Mouse (Mus musculus): ENCODE results near the gene Flrt2. TPM values are rescaled to one million over a fixed set of nuclear protein-coding genes. Genes with fewer than 3 reads are reported as not detected.

The Flrt2 gene
- polyA plus RNA-seq, 1 experiment from 2014 or later: 29.6 TPM

DNA sequence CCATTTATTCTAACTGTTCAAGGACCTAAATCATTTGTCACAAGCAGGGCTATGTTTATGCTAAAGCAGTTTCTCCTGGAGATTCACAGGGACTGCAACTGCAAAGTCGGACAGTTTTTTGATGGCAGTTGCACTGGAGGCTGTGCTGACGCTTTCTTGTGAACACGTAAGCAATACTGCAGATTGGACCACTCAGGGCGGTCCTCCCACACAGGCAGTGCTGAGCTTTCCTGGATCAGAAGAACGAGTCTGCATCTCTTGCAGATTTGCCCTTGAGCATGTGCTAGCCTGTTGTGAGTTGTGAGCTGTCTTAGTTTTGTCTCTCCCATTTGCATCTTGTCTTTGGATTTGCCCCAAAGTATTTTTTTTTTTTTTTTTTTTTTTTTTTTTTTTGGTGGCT lies 47.7 kb downstream of the Flrt2 start:
- Histone ChIP-seq H3K4me1 (peaks cover 15% of the 10 kb centered on the region), H3K4me3 (replicated peaks) (no peak overlapping the region), H3K4me2 (no peak overlapping the region), H3K36me3 (replicated peaks) (no peaks in the 10 kb centered on the region), H3K27me3 (no peaks in the 10 kb centered on the region), H3K27ac (no peak overlapping the region), H3K9me3 (no peaks in the 10 kb centered on the region), H3K9ac (no peak overlapping the region)
- ATAC-seq (ENCODE audit: low FRiP score): no peak
- WGBS: 87% methylated on average over 5 of the region's 5 CpGs

DNA sequence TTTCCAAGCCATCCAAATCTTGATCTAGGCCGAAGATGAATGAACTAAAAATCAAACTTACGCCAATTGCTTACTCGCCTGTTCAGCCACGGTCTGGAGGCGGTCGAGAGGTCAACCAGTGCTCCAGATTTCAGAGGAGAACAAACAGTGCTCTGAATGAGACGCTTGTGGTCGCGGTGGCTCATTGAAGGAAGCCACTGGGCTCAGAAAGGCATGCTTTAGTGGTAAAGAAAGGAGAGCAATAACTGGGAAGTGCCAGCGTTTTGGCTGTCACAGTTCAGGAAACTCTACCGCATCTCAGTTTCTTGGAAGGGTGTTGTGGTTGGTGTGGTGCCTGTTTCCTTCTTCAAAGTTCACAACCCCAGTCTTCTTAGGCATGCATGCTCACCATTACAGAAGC lies 49.3 kb downstream of the Flrt2 start:
- H3K4me2 ChIP-seq: no peak overlapping the region
- 84% methylated on average over 11 of the region's 11 CpGs for WGBS
- no peak for ATAC-seq (ENCODE audit: low FRiP score)

DNA sequence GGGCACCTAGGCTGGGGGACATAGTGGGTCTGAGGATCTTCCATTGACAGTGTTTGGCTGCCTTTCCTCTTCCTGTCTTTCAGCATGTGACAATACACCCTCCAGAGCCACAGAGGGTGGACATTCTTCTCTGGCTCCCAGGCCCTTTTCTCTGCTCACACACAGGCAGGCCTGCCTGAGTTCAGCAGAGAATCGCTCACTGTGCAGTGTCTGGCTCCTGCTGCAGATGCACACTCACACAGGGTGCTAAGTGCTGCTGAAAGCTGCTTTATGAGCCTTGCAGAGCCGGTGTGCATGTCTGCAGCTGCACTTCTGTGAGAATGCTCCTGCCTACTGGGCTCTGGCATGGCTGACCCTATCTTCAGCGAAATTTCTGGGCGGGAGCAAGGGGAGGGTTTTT lies 52.3 kb downstream of the Flrt2 start:
- H3K4me2 ChIP-seq: no peak overlapping the region
- H3K27ac ChIP-seq: peak overlapping the region; percentile 50; the same call in 1 of the 2 replicates
- no peak for ATAC-seq (ENCODE audit: low FRiP score)
- peaks cover 4% of the 10 kb centered on the region; the same call in 1 of the 2 replicates for H3K4me1 ChIP-seq
- H3K9ac ChIP-seq: no peak overlapping the region
- H3K4me3 ChIP-seq (replicated peaks): no peak overlapping the region
- WGBS: 73% methylated on average over 4 of the region's 4 CpGs
- no peaks in the 10 kb centered on the region for H3K9me3 ChIP-seq
- no peaks in the 10 kb centered on the region for H3K36me3 ChIP-seq (replicated peaks)
- H3K27me3 ChIP-seq: no peaks in the 10 kb centered on the region

More for the DNA sequence above, 49.3 kb downstream of the Flrt2 start:
- H3K4me1 ChIP-seq: peaks cover 15% of the 10 kb centered on the region
- no peak overlapping the region for H3K9ac ChIP-seq
- H3K36me3 ChIP-seq (replicated peaks): no peaks in the 10 kb centered on the region
- H3K27ac ChIP-seq: no peak overlapping the region
- no peaks in the 10 kb centered on the region for H3K27me3 ChIP-seq
- no peaks in the 10 kb centered on the region for H3K9me3 ChIP-seq
- H3K4me3 ChIP-seq (replicated peaks): no peak overlapping the region

DNA sequence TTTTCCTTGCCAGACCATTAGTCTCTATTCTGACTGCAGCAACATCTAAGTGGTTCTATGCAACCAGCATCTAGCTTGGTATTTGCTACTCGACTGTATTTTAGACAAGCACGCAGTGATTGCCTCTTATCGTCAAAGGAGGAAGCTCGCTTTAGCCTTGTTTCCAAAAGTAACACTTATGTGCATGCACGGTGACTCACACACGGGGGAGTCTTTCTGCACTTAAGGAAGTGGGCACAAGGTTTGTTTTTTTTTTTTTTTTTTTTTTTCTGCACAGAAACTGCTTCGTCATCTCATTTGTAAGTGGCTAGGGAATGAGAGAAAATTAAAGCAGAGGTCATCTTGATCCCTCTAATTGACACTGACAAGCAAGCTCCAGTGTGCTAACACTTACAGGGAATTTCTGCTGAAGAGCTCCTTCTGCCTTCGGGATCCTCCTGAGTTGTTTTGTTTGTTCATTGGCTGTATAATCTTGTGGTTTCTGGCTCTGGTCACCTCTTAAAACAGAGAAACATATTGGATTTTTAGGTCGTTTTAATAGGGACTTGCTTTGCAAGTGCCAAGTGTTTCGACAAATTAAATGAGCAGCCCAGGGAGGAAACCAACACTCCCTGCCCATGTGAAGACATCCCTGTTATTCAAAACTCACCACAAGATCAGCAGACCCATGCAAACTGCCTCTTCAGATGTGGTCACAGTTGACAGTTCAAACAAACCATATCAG lies 55.0 kb downstream of the Flrt2 start:
- Histone ChIP-seq H3K9ac (no peak overlapping the region), H3K4me3 (replicated peaks) (no peak overlapping the region), H3K4me2 (no peak overlapping the region), H3K4me1 (peaks cover 4% of the 10 kb centered on the region; the same call in 1 of the 2 replicates), H3K36me3 (replicated peaks) (no peaks in the 10 kb centered on the region), H3K27ac (no peak overlapping the region), H3K27me3 (no peaks in the 10 kb centered on the region), H3K9me3 (no peaks in the 10 kb centered on the region)
- ATAC-seq (ENCODE audit: low FRiP score): no peak
- WGBS: 59% methylated on average over 10 of the region's 10 CpGs

DNA sequence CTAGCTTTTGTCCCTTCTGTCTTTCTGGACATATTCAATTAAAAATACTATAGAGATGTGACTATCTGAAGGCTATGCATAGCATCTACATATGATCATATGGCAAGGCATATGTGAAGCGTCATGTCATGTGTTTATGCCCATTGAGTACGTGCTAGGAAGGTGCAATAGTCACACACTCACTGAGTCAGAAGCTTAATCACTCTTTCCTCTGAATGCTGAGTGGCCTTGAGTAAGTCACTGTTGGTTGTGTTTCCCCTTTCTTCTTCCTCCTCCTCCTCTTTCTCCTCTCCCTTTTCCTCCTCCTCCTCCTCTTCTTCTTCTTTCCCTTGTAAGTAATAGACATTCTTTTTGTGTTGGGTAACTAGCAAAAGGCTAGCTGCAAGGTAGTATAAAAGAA lies 56.7 kb downstream of the Flrt2 start:
- Histone ChIP-seq H3K4me2 (no peak overlapping the region), H3K4me1 (peaks cover 4% of the 10 kb centered on the region; the same call in 1 of the 2 replicates), H3K9ac (no peak overlapping the region), H3K27me3 (no peaks in the 10 kb centered on the region), H3K27ac (no peak overlapping the region), H3K4me3 (replicated peaks) (no peak overlapping the region), H3K36me3 (replicated peaks) (no peaks in the 10 kb centered on the region), H3K9me3 (no peaks in the 10 kb centered on the region)
- WGBS: 89% methylated on average over 2 of the region's 2 CpGs
- no peak for ATAC-seq (ENCODE audit: low FRiP score)

DNA sequence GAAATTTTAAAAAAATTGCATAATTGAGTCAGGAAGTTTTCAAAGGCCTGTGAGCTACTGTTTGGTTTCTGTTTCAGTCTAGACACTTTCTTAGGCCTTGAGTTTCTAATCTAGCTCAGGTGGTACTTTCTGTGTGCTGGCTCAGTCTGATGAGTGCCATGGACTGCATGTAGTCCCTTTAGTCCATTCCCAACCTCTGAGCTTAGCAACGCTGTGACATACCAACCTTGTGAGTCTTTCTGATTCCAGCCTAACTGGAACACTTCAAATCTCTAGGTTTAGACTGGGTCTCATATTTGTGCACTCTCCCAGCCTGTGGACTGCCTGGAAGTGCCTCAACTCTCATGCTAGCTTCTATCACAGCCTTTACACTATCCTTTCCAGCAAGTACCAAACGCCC lies 57.2 kb downstream of the Flrt2 start:
- ATAC-seq (ENCODE audit: low FRiP score): no peak
- Histone ChIP-seq H3K27ac (no peak overlapping the region), H3K4me3 (replicated peaks) (no peak overlapping the region), H3K36me3 (replicated peaks) (no peaks in the 10 kb centered on the region), H3K4me1 (peaks cover 3% of the 10 kb centered on the region; the same call in 1 of the 2 replicates), H3K9ac (no peak overlapping the region), H3K9me3 (no peaks in the 10 kb centered on the region), H3K27me3 (no peaks in the 10 kb centered on the region), H3K4me2 (no peak overlapping the region)
- WGBS: 82% methylated on average over 2 of the region's 2 CpGs

DNA sequence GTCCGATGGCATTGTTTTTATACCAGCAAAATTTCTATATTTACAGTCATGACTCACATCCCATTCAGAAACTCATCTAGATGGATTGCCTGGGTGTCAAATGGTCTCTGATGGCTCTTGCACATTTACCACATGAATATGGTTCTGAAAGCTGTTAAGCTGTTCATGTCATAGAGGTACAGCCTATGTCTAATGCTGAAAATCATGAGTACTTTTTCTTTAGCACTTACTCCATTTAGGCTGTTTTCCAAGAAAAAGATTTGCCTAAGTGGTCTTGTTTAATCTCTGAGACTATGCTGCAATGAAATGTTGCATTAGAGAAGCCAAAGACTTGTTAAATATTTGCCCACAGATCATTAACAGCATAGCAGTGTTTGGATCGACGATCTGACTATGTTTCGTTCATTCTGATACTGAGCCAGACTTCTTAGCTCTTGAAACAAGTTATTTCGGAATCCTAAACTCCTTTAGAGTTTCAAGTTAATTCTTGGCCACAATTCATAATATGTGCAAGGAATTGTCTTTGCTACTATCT lies 67.3 kb downstream of the Flrt2 start:
- Histone ChIP-seq H3K4me1 (no peaks in the 10 kb centered on the region), H3K4me2 (no peak overlapping the region), H3K9ac (no peak overlapping the region), H3K9me3 (no peaks in the 10 kb centered on the region), H3K36me3 (replicated peaks) (no peaks in the 10 kb centered on the region), H3K27ac (no peak overlapping the region), H3K27me3 (no peaks in the 10 kb centered on the region), H3K4me3 (replicated peaks) (no peak overlapping the region)
- no peak for ATAC-seq (ENCODE audit: low FRiP score)
- WGBS: 95% methylated on average over 5 of the region's 5 CpGs

DNA sequence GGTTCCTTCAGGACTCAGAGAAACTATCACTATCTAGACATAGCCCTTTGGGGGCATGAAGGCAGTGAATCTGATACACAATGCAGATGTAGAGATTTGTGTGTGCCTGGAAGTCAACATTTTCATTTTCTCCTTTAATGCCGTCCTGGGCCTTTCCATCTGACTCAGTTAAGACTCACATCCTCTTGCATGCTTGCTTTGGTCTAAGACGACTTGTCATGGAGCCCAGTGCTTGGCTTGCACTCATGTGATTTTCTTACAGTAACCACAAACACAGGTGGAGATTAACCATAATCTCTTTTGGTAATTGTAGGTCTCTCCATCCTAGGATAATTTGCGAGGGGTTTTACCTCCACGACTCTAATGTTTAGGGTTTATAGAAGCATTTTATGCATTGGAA lies 73.2 kb downstream of the Flrt2 start:
- Histone ChIP-seq H3K4me2 (no peak overlapping the region), H3K9ac (no peak overlapping the region), H3K4me3 (replicated peaks) (no peak overlapping the region), H3K27me3 (no peaks in the 10 kb centered on the region), H3K27ac (no peak overlapping the region), H3K36me3 (replicated peaks) (no peaks in the 10 kb centered on the region), H3K4me1 (no peaks in the 10 kb centered on the region), H3K9me3 (no peaks in the 10 kb centered on the region)
- no peak for ATAC-seq (ENCODE audit: low FRiP score)
- 85% methylated on average over 4 of the region's 4 CpGs for WGBS

DNA sequence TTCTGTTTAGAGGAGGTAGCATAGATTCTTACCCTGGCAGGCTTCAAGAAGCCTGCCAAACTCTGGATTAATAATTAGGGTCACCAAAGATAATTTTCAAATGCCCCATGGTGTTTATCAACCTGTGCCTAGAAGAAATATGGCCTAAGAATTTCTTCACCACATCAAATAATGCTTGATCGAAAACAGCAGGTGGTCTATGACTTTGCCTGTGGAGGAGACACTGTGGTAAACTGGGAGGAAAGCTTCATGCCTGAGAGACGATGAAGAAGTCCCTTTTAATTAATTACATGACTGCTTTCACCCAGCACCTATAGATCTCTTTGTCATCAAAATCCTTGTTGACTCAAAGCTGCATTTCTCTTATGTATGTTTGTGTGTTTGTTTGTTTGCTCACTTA lies 77.0 kb downstream of the Flrt2 start:
- 82% methylated on average over 2 of the region's 2 CpGs for WGBS
- Histone ChIP-seq H3K4me2 (no peak overlapping the region), H3K27ac (no peak overlapping the region), H3K9me3 (no peaks in the 10 kb centered on the region), H3K4me1 (no peaks in the 10 kb centered on the region), H3K9ac (no peak overlapping the region), H3K27me3 (no peaks in the 10 kb centered on the region), H3K4me3 (replicated peaks) (no peak overlapping the region), H3K36me3 (replicated peaks) (no peaks in the 10 kb centered on the region)
- ATAC-seq (ENCODE audit: low FRiP score): no peak

DNA sequence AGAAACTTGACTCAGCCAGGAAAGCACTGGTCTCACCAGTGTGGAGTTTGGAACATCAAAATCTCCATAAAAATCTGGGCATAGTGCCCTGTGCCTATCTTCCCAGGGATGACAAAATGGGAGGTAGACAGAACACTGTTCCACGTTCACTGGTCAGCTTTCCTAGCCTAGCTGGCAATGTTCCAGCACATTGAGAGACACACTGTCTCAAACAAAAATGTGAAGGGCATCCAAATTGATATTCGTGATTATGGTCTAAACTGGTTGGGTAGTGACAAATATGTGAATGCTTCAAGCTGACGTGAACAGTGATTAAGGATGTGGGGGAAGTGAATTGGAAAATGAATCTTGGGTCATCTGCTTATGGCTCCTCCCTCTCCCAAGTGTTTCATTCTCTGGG lies 78.2 kb downstream of the Flrt2 start:
- Histone ChIP-seq H3K36me3 (replicated peaks) (no peaks in the 10 kb centered on the region), H3K27me3 (no peaks in the 10 kb centered on the region), H3K27ac (no peak overlapping the region), H3K4me2 (no peak overlapping the region), H3K9ac (no peak overlapping the region), H3K4me1 (no peaks in the 10 kb centered on the region), H3K4me3 (replicated peaks) (no peak overlapping the region), H3K9me3 (no peaks in the 10 kb centered on the region)
- ATAC-seq (ENCODE audit: low FRiP score): no peak
- 82% methylated on average over 3 of the region's 3 CpGs for WGBS

DNA sequence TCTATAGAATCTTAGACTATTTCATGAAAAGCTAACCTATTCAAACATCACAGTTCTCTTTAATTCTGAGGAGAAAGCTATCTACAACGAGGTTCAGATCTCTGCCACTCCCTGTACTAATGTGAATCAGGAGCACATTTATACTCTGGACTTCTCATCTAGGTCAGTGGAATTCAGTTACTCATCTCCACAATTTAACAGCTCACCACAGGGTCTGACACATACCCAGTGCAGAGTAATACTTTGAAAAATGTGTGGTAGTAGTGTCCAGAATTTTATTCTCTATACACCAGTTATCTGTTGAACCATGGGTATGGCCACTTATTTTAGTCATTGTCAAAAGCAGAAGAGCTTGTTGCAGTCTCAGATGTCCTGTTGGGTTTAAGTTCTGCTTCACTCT lies 98.1 kb downstream of the Flrt2 start:
- no peak for ATAC-seq (ENCODE audit: low FRiP score)
- WGBS: 71% methylated on average over 1 of the region's 1 CpGs

DNA sequence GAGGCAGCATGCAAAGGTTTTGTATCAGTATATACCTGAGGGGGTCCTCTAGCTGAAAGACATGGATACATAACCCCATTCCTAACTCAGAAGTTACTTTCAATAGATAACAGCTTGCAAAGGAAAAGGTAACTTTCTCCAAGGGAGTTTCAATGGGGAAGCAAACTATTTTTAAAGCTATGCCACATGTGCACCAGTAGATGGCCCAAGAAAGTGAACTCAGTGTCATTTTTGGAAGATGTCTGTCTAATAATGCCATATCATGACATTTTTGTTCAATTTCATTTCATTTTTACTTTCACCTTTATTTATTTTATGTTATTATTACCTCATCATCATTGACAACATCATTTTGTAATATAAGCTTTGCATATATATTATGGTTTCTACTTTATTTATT lies 124.6 kb downstream of the Flrt2 start:
- no peak overlapping the region for H3K4me2 ChIP-seq
- H3K36me3 ChIP-seq (replicated peaks): no peaks in the 10 kb centered on the region
- no peaks in the 10 kb centered on the region for H3K4me1 ChIP-seq
- no peak for ATAC-seq (ENCODE audit: low FRiP score)
- H3K9me3 ChIP-seq: no peaks in the 10 kb centered on the region
- H3K27me3 ChIP-seq: no peaks in the 10 kb centered on the region
- H3K27ac ChIP-seq: no peak overlapping the region
- H3K4me3 ChIP-seq (replicated peaks): no peak overlapping the region
- H3K9ac ChIP-seq: no peak overlapping the region

More for the DNA sequence above, 98.1 kb downstream of the Flrt2 start:
- H3K9ac ChIP-seq: no peak overlapping the region
- no peak overlapping the region for H3K4me3 ChIP-seq (replicated peaks)
- H3K36me3 ChIP-seq (replicated peaks): no peaks in the 10 kb centered on the region
- no peaks in the 10 kb centered on the region for H3K4me1 ChIP-seq
- no peaks in the 10 kb centered on the region for H3K27me3 ChIP-seq
- no peak overlapping the region for H3K27ac ChIP-seq
- no peak overlapping the region for H3K4me2 ChIP-seq
- no peaks in the 10 kb centered on the region for H3K9me3 ChIP-seq

Measured in forebrain, embryonic 12.5 days (tissue).